Mouse (Mus musculus): ENCODE measurements around the gene Tsks.

The Tsks gene

DNA sequence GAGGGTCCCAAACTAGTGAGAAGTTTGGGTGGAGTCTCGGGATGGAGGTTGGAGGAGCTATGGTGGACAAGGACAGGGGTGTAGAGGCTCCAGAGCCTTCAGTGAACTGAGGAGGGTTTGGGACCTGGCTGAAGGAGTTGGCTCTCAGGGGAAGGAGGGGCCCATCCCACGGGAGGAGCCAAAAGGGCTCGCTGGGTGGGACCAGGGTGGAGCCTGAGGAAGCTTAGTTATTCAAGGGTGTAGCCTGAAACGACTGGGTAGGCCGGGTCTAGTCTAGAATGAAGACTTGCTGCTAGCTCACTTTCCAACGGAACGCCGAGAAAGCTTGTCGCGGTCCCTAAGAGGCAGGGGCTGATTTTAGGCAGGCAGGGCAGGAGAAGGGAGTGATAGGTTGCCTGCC is 9.0 kb downstream of the Tsks start:
- peak; percentile 67 for DNase-seq (ENCODE audit: low spot score)

GRCm38 (mm10) chr7:44952611-44953306 is 9.8 kb downstream of the Tsks start:
- peak; percentile 90 for DNase-seq (ENCODE audit: low spot score)

- DNase-seq (ENCODE audit: low spot score), result no peak
Measured at GRCm38 (mm10) chr7:44953561-44953960, 10.6 kb downstream of the Tsks start.

- no peak for DNase-seq (ENCODE audit: low spot score)
Measured at GRCm38 (mm10) chr7:44954091-44954885, 11.3 kb downstream of the Tsks start.

DNA sequence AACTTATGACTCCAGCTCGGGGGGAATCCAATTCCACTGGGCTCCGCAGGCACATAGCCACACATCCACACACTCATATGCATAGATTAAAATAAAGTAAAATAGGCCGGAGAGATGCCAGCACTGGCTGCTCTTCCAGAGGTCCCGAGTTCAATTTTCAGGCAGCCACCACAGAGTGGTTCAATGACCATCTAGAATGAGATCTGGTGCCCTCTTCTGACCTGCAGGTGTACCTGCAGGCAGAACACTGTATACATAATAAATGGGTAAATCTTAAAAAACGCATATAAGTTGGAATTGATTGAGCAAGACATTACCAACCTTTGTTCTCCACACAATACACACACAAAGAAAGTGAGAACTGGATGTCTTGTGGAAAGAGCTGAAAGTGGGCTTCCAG is 12.6 kb downstream of the Tsks start:
- DNase-seq (ENCODE audit: low spot score), result peak; percentile 48

- DNase-seq (ENCODE audit: low spot score), result no peak
Measured at GRCm38 (mm10) chr7:44956266-44956665, 13.3 kb downstream of the Tsks start.

DNA sequence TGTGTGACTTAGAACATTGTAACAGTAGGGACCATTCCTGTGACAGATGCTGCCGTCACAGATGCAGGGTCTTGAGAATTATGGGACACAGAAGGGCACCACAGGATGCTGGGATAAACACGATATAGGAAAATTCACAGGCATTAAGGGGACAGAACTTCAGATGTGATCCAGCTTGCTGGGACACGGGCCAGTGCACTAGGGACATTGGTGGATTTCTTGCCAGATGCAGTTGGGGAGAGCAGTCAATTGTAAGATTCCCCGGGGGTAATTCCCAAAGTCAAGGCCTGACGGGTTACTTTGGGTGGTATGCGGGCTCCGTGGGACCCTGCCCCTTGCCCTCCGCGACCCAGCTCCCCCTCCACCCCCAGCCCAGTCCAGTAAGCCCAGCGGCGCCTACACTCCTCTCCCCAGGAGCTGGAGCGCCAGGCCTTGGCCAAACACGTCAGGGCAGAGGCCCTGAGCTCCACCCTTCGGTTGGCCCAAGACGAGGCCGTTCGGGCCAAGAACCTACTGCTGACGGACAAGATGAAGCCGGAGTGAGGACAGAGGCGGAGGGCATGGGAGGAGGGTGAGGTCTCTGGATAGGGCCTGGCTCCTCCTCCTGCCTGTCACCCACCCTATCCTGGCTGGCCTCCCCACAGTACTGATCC is 14.3 kb downstream of the Tsks start:
- DNase-seq (ENCODE audit: low spot score), result no peak

- DNase-seq (ENCODE audit: low spot score), result peak; percentile 36
Measured at GRCm38 (mm10) chr7:44958208-44958607, 15.2 kb downstream of the Tsks start.

DNA sequence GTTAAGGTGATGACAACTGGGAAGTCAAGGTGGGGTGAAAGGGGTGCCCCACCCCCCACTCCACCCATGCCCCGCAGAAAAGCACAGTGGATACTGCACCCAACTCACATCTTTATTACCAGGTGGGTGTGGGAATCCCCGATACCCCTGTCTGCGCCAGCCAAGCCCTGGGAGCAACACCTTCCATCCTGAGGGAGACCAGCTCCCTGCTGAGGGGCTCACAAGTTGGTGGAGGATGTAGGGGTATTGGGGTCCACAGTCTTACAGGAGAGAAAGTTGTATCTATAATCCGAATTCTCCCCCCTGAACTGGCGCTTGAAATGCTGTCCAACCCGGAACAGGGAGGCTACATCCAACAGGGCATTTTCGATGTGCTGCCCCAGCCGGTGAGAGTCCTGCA is 16.3 kb downstream of the Tsks start:
- no peak for DNase-seq (ENCODE audit: low spot score)

- DNase-seq (ENCODE audit: low spot score), result peak; percentile 40
Measured at GRCm38 (mm10) chr7:44959874-44960511, 17.0 kb downstream of the Tsks start.

DNA sequence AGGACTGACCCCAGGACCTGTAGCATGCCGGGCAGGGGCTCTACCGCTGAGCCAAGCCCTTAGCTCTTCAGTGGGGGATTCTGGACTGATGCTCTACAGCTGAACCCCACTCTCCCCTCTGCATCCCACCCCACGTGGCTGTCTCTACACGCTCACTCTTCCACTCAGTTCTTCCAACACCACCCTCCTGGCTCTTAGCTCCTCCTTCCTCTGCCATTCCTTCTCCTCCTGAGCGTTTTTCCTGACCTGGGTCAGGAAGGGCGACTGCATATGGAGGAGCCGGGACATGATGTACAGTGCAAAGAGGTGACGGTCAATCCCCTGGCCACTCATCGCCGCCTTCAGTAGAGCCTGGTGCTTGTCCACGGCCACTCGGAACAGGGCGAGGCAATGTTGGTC is 17.5 kb downstream of the Tsks start:
- no peak for DNase-seq (ENCODE audit: low spot score)

DNA sequence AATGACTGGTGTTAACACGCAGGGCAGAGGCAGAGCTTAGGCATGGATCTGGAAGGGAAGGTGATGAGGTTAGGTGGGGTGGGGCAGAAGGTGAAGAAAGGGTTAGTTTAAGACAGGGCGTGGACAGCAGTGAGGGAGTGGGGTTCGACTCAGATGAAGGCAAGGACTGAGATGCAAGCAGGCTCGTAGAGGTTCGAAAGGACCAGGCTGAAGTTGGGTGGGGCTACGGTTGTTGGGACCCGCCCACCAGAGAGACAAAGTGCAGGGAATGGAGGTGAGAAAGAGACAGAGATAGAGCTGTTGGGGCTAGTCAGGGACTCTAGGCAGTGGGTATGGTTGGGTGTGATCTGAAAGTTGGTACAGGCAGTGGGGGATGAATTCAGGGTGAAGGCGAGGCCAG is 19.3 kb downstream of the Tsks start:
- DNase-seq (ENCODE audit: low spot score), result no peak

DNA sequence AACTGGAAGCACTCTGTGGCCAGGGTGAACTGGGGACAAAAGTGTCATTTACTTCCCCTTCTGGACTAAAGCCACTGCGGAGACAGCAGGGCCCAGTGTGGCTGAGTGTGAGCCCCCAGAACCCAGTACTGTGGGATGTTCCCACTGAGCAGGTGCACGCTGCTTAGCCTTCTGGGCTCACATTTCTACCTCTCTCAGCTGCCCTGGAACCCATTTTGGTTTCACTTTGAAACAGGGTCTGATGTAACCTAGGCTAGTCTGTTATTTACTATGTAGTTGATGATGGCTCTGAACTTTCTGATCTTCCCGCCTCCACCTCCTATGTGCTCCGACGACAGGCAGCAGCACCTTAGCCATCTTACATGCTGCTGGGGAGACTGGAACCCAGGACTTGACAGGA is 19.8 kb downstream of the Tsks start:
- no peak for DNase-seq (ENCODE audit: low spot score)

GRCm38 (mm10) chr7:44964990-44965389 is 22.0 kb downstream of the Tsks start:
- no peak for DNase-seq (ENCODE audit: low spot score)

DNA sequence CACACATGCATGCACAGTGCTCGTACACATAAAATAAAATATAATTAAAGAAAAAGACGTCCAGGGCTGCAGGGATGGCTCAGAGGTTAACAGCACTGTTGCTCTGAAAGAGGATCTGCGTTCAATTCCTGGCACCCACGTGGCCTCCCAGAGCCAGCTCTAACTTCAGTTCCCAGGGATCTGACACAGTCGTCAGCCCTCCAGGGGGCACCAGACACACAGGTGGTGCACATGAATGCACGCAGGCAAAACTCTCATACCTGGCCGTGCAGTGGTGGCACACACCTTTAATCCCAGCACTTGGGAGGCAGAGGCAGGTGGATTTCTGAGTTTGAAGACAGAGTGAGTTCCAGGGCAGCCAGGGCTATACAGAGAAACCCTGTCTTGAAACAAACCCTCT is 23.0 kb downstream of the Tsks start:
- no peak for DNase-seq (ENCODE audit: low spot score)

- DNase-seq (ENCODE audit: low spot score), result no peak
Measured at GRCm38 (mm10) chr7:44966638-44967037, 23.6 kb downstream of the Tsks start.

DNA sequence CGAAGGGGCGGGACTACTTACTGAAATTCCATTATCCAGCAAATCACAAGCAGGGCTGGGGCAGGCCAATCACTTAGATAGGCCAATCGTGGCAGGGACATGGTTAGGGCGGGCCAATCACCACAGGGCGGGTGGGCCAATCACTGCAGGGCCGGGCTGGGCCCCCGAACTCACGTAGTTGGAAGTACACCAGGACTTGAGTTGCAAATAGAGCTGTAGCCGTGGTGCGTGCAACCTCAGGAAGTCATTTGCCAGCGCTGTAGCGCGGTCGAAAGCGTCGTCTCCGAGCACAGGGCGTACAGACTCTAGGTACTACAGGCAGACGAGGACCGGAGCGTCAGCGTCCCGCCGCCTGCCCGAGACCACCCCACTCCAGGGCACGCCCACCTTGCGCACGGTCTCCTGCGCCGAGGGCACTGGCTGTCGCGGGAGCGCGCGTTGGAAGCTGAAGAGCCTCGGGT is 27.3 kb downstream of the Tsks start:
- no peak for DNase-seq (ENCODE audit: low spot score)

GRCm38 (mm10) chr7:44971142-44971541 is 28.1 kb downstream of the Tsks start:
- DNase-seq (ENCODE audit: low spot score), result no peak

- peak; percentile 28 for DNase-seq (ENCODE audit: low spot score)
Measured at GRCm38 (mm10) chr7:44973415-44974130, 30.6 kb downstream of the Tsks start.

DNA sequence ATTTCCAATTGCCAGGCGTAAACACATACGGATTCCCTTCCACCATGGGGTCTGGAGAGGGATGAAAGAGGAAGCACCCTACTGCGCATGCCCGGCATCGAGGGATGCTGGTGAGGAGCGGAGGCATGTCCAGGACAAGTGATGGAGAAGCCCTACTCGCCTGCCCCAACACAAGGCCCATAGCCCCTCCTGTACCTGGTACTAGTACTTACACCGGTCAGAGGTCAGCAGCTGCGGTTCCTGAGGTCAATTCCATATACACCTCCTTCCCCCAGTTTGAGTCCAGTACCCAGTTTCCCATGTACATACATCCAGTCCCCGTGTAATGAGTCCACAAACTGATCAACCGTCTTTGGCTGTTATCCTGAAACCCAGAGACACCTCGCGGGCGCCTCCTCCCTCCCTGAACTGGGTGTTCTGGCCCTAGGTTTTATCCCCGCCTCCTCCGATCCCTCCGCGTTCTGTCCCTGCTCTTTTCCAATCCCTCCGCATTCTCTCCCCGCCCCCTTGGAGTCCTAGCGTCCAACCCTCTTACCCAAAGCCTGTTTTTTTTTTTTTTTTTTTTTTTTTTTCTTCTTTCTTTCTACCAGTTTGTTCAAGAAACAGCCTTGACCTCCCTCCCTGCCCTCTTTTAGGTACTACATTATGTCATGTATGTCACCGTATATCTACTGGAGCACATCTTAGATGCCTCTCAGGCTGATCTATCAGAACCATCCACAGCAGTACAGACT is 31.5 kb downstream of the Tsks start, which contains the start of gene Cpt1c:
Gene Cpt1c (minus strand): TSS at position 469 of the 734 bp plus-strand sequence.
- peak; percentile 93 for DNase-seq (ENCODE audit: low spot score)

GRCm38 (mm10) chr7:44975117-44975419 is 32.1 kb downstream of the Tsks start:
- no peak for DNase-seq (ENCODE audit: low spot score)
